Mouse (Mus musculus): ENCODE measurements around the gene Fbn1. TPM values are rescaled to one million over a fixed set of nuclear protein-coding genes. Genes with fewer than 3 reads are reported as not detected.

Fbn1 gene
- total RNA-seq, 2 experiments from 2014 or later = 28.6 to 33.5 TPM

Other genes with a start within 250 kb of the Fbn1 start
- gene Gm9913, start 2.9 kb downstream of the Fbn1 start, total RNA-seq (2021) = under 1 TPM; 0.30 to 0.41 TPM
- gene Cep152, start 117.1 kb upstream of the Fbn1 start, total RNA-seq (2021) = 1 to 10 TPM; 1.4 to 1.5 TPM
- 10 to 100 TPM; 48.8 to 51.8 TPM for gene Eid1, start 165.1 kb upstream of the Fbn1 start, total RNA-seq (2021)
- gene Shc4, start 216.2 kb upstream of the Fbn1 start, total RNA-seq (2021) = under 1 TPM; 0.51 to 0.67 TPM

Data from heart, adult 18-20 months (tissue).